Comparison of ENCODE assay signal across 14 mouse cellular contexts in the genomic region with DNA sequence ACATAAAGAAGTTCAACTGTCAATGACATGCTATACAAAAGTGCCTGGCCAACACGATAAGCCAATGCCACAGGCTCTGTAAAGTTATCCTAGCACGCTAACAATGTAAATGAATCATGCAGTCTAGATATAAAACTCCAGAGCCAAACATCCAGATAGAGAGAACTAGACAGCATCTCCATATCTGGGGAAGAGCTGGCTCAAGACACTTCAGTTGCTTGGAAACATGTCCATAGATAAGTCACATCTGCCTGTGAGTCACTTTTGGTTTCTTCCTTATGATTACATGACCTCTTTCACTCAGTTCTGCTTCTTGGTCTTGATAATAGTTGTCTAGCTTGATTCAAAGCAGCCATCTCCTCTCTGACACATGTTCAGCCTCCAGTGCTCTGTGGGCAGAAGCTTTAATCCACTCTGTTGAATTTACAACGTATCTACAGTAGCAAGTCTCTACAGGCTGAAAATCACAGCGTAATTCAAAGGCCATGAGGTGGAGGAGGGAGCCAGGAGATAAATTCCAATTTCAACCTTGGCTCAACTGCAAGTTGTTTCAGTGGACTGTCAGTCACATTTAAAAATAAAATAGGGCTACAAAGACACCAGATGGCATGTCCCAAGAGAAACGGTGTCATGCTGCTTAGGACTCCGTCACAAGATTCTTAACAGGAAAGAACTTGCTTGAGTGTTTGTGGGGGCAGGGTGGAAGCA.
DNase-seq lines count a peak whose midpoint lies in the region; TF ChIP-seq lines count a peak whose summit lies in the region.
"Had no signal": no experiment of that assay in that cellular context is flagged by ENCODE, and none has a peak within 500 bp of the region (broad histone marks: within the 10 kb centered on the region; RNA-seq: fewer than 3 reads in every experiment).

No protein-coding gene starts in this region.

- H3K9me3 ChIP-seq in heart, embryonic 10.5 days: no peaks in the 10 kb centered on the region
- H3K9me3 ChIP-seq in CH12.LX (replicated peaks; ENCODE audit: low read length): no peaks in the 10 kb centered on the region
- H3K9me3 ChIP-seq: embryonic facial prominence, embryonic 10.5 days; forebrain, embryonic 10.5 days; liver, embryonic 12.5 days; neural tube, embryonic 13.5 days had no signal

- DNase-seq in heart, adult 9 months (ENCODE audit: low spot score in 2 of 2): peak; percentile 47 to 48
- no peak for DNase-seq in heart, embryonic 10.5 days (ENCODE audit: low spot score)
- DNase-seq in CH12.LX (ENCODE audit: extremely low read depth): no peak
- DNase-seq in gonadal fat pad, adult 2 months (ENCODE audit: low read depth): peak; percentile 63
- no peak for DNase-seq in spleen, postnatal 4 days (ENCODE audit: low spot score in 2 of 2)
- no peak for DNase-seq in urinary bladder, postnatal 14 days (ENCODE audit: low spot score)
- DNase-seq: lung, postnatal 10 days; right cerebral cortex, adult 18-20 months had no signal

- in situ Hi-C loops in CH12.LX (cut with MboI; ENCODE audit: low pct_ligation_motif_present, low pct_unique_long_range_greater_than_20kb, low sequenced_read_pairs): no loop called here

- TF ChIP-seq RAD21 in CH12.LX (IDR thresholded peaks at IDR 0.05; ENCODE audit: low read depth, low read length): no peak

- H3K79me2 ChIP-seq in CH12.LX (replicated peaks; ENCODE audit: control insufficient read depth, extremely low read depth, insufficient read depth, poor library complexity, severe bottlenecking): no peaks in the 10 kb centered on the region

- H3K36me3 ChIP-seq in heart, embryonic 10.5 days: peaks cover 23% of the 10 kb centered on the region; the same call in 1 of the 2 replicates
- no peaks in the 10 kb centered on the region for H3K36me3 ChIP-seq in CH12.LX (replicated peaks in 1 of 2; ENCODE audit: control insufficient read depth in 1 of 2, insufficient read depth in 1 of 2, low read length in 1 of 2)
- H3K36me3 ChIP-seq: neural tube, embryonic 13.5 days had no signal

- peaks cover 8% of the 10 kb centered on the region for H3K4me1 ChIP-seq in heart, embryonic 10.5 days
- H3K4me1 ChIP-seq in CH12.LX (ENCODE audit: control insufficient read depth in 1 of 2, insufficient read depth in 2 of 2): peaks cover 21 to 47% of the 10 kb centered on the region in 2 experiments
- H3K4me1 ChIP-seq in brown adipose tissue, adult 24 weeks (ENCODE audit: control insufficient read depth, insufficient read depth, insufficient read length, low read length): peaks cover 21% of the 10 kb centered on the region
- H3K4me1 ChIP-seq: forebrain, embryonic 10.5 days; liver, embryonic 12.5 days had no signal

- no peak overlapping the region for H3K9ac ChIP-seq in CH12.LX (ENCODE audit: insufficient read depth, low read depth)
- H3K9ac ChIP-seq: liver, embryonic 12.5 days; neural tube, embryonic 13.5 days had no signal

- dilution Hi-C loops in CH12.LX (cut with MboI; ENCODE audit: extremely low pct_ligation_motif_present, extremely low pct_unique_long_range_greater_than_20kb, low sequenced_read_pairs): no loop called here

- TF ChIP-seq EP300 in CH12.LX (IDR thresholded peaks at IDR 0.05; ENCODE audit: low read length): no peak

- WGBS in heart, embryonic 10.5 days: 67% methylated on average over 6 of the region's 6 CpGs

- no peak overlapping the region for H3K4me2 ChIP-seq in CH12.LX (ENCODE audit: insufficient read depth, low read depth, poor library complexity, severe bottlenecking)
- H3K4me2 ChIP-seq: liver, embryonic 12.5 days; midbrain, embryonic 11.5 days; neural tube, embryonic 13.5 days had no signal

- no peak for TF ChIP-seq CTCF in CH12.LX (conservative IDR thresholded peaks at IDR 0.05 in 1 of 2, IDR thresholded peaks at IDR 0.05 in 1 of 2; ENCODE audit: low read depth in 2 of 2, low read length in 2 of 2)

- no peak overlapping the region for H3K27ac ChIP-seq in heart, embryonic 10.5 days
- H3K27ac ChIP-seq in CH12.LX (ENCODE audit: insufficient read depth, low read depth): no peak overlapping the region
- 0 out of 2 replicates have a peak overlapping the region, but pooled peaks have one; percentile 13 for H3K27ac ChIP-seq in brown adipose tissue, adult 24 weeks (replicated peaks; ENCODE audit: low read depth, low read length)
- H3K27ac ChIP-seq: forebrain, embryonic 10.5 days; liver, embryonic 12.5 days; neural tube, embryonic 13.5 days had no signal

- no peaks in the 10 kb centered on the region for H3K27me3 ChIP-seq in heart, embryonic 10.5 days (ENCODE audit: insufficient read depth, poor library complexity, severe bottlenecking)
- H3K27me3 ChIP-seq in CH12.LX (replicated peaks): no peaks in the 10 kb centered on the region
- H3K27me3 ChIP-seq: liver, embryonic 12.5 days; neural tube, embryonic 13.5 days had no signal

- H3K4me3 ChIP-seq in heart, embryonic 10.5 days: no peak overlapping the region
- no peak overlapping the region for H3K4me3 ChIP-seq in CH12.LX (replicated peaks in 1 of 3; ENCODE audit: low read depth in 2 of 3, low read length in 2 of 3, poor library complexity in 1 of 3)
- H3K4me3 ChIP-seq in brown adipose tissue, adult 24 weeks (ENCODE audit: insufficient read depth, low read depth, low read length): no peak overlapping the region
- H3K4me3 ChIP-seq: embryonic facial prominence, embryonic 10.5 days; forebrain, embryonic 10.5 days; liver, embryonic 12.5 days; neural tube, embryonic 13.5 days had no signal

- no peak for TF ChIP-seq POLR2A in CH12.LX (IDR thresholded peaks at IDR 0.05; ENCODE audit: low read depth, low read length)

TF ChIP-seq in CH12.LX, 34 proteins besides CTCF, POLR2A, EP300 and RAD21:
- TF ChIP-seq ETS1 (conservative IDR thresholded peaks at IDR 0.05; ENCODE audit: low read depth, low read length) (peak; percentile 57; the same call in 1 of the 2 replicates), TCF12 (IDR thresholded peaks at IDR 0.05; ENCODE audit: low read depth, low read length) (no peak)

Comparison
In these comparisons a context has a peak if more than half of its experiments do, and no peak if none do; other contexts are left out.
1. DNase-seq: peak in heart, adult 9 months (2 of 2) and gonadal fat pad, adult 2 months (single experiment); none in heart, embryonic 10.5 days (single experiment), CH12.LX (single experiment), spleen, postnatal 4 days (0 of 2) and urinary bladder, postnatal 14 days (single experiment).